ENCODE assay signal across 24 mouse cellular contexts in the genomic region with DNA sequence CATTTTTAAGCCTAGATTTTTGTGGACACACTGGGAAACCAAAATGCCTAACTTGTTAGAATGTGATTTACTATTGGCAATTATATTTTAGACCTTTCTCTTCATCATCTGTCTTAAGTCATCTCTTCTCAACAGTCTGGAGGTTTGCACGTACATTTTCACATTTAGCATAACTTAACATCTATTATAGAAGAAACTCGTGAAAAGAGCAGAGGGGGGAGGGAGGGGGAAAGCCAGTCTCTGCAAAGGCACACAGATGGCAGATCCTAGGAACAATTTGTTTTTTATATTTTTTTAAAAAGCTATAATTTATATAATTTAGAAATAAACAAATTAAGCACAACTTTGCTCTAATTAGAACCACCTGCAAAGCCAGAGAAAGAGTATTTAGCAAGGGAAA.
"Had no signal": no experiment of that assay in that cellular context is flagged by ENCODE, and none has a peak within 500 bp of the region (broad histone marks: within the 10 kb centered on the region; RNA-seq: fewer than 3 reads in every experiment).

No protein-coding gene starts in this region.

- H3K4me2 ChIP-seq: embryonic facial prominence, embryonic 12.5 days; embryonic facial prominence, embryonic 13.5 days; embryonic facial prominence, embryonic 15.5 days; forebrain, embryonic 12.5 days; forebrain, embryonic 13.5 days; forebrain, embryonic 15.5 days; heart, embryonic 11.5 days had no signal

- H3K36me3 ChIP-seq: embryonic facial prominence, embryonic 10.5 days; embryonic facial prominence, embryonic 12.5 days; embryonic facial prominence, embryonic 13.5 days; embryonic facial prominence, embryonic 15.5 days; forebrain, embryonic 12.5 days; forebrain, embryonic 15.5 days; heart, embryonic 10.5 days had no signal

- H3K9ac ChIP-seq: embryonic facial prominence, embryonic 12.5 days; embryonic facial prominence, embryonic 13.5 days; embryonic facial prominence, embryonic 15.5 days; forebrain, embryonic 12.5 days; forebrain, embryonic 13.5 days; forebrain, embryonic 15.5 days had no signal

- H3K9me3 ChIP-seq: embryonic facial prominence, embryonic 10.5 days; embryonic facial prominence, embryonic 12.5 days; embryonic facial prominence, embryonic 13.5 days; embryonic facial prominence, embryonic 15.5 days; forebrain, embryonic 12.5 days; forebrain, embryonic 13.5 days; forebrain, embryonic 15.5 days; heart, embryonic 10.5 days had no signal

- H3K4me3 ChIP-seq: embryonic facial prominence, embryonic 10.5 days; embryonic facial prominence, embryonic 12.5 days; embryonic facial prominence, embryonic 13.5 days; embryonic facial prominence, embryonic 15.5 days; erythroblast, embryonic 14.5 days; forebrain, embryonic 12.5 days; forebrain, embryonic 13.5 days; forebrain, embryonic 15.5 days; gastrocnemius, adult 2 months; heart, adult 2 months; heart, embryonic 10.5 days had no signal

- DNase-seq: cerebellum, adult 8-10 months; cerebellum, postnatal 10 days; cerebellum, postnatal 14 days; cerebellum, postnatal 25 days; cerebellum, postnatal 36 days; embryo, embryonic 11 days; gastrocnemius, adult 2 months; gastrocnemius, postnatal 10 days; gastrocnemius, postnatal 14 days; gastrocnemius, postnatal 25 days; gastrocnemius, postnatal 36 days; heart, adult 11 months; heart, adult 18-20 months; heart, adult 2 months had no signal

- H3K27me3 ChIP-seq: embryonic facial prominence, embryonic 12.5 days; embryonic facial prominence, embryonic 13.5 days; embryonic facial prominence, embryonic 15.5 days; forebrain, embryonic 12.5 days; forebrain, embryonic 13.5 days; forebrain, embryonic 15.5 days had no signal

- H3K4me1 ChIP-seq: embryonic facial prominence, embryonic 10.5 days; embryonic facial prominence, embryonic 12.5 days; embryonic facial prominence, embryonic 13.5 days; embryonic facial prominence, embryonic 15.5 days; forebrain, embryonic 12.5 days; forebrain, embryonic 13.5 days; forebrain, embryonic 15.5 days; heart, embryonic 10.5 days had no signal

- H3K27ac ChIP-seq: embryonic facial prominence, embryonic 10.5 days; embryonic facial prominence, embryonic 12.5 days; embryonic facial prominence, embryonic 13.5 days; embryonic facial prominence, embryonic 15.5 days; forebrain, embryonic 12.5 days; forebrain, embryonic 13.5 days; forebrain, embryonic 15.5 days; gastrocnemius, adult 2 months; heart, adult 2 months; heart, embryonic 10.5 days had no signal

- ATAC-seq: forebrain, embryonic 13.5 days; forebrain, embryonic 15.5 days had no signal
